Mouse (Mus musculus) hindbrain, embryonic 13.5 days (tissue): ENCODE measurements at regions not wholly inside any gene's neighbourhood (a gene's known extent, or its start where the extent isn't known, plus 50 kb on each side); places are given as distances from the start of the nearest gene placed in this dataset.
"Not testable (repeated sequence)": the region's sequence is repeated elsewhere in the genome, so short reads cannot be mapped to it uniquely, and the experiment has no call there.

Experiments
- ATAC-seq: fragments of 200-750 bp; cut with Nextera tagmentation; 2 replicates; pipeline ENCODE4 v1.8.0; 2017; ENCODE audit warnings: moderate TSS enrichment; ENCODE audit not compliant: low FRiP score
- H3K27ac ChIP-seq: fragments of 300-500 bp; sonication (generic); 2 replicates; pipeline ENCODE4 v1.5.1; 2015; ENCODE audit warnings: inconsistent platforms, mild to moderate bottlenecking, moderate library complexity
- H3K27me3 ChIP-seq: fragments of 300-500 bp; sonication (generic); 2 replicates; pipeline ENCODE4 v1.6.1; 2015; ENCODE audit warnings: mild to moderate bottlenecking, inconsistent platforms
- H3K36me3 ChIP-seq: fragments of 300-500 bp; sonication (generic); 2 replicates; pipeline ENCODE4 v1.6.1; 2015; ENCODE audit warnings: mild to moderate bottlenecking, inconsistent platforms
- H3K4me1 ChIP-seq: fragments of 300-500 bp; sonication (generic); replicated peaks from 2 replicates; pipeline ENCODE4 v1.6.1; 2015; ENCODE audit warnings: inconsistent platforms
- H3K4me2 ChIP-seq: fragments of 300-500 bp; sonication (generic); 2 replicates; pipeline ENCODE4 v1.6.1; 2015; ENCODE audit warnings: inconsistent platforms, mild to moderate bottlenecking, moderate library complexity
- H3K4me3 ChIP-seq: fragments of 300-500 bp; sonication (generic); 2 replicates; pipeline ENCODE4 v1.5.1; 2015; ENCODE audit warnings: mild to moderate bottlenecking, inconsistent platforms
- H3K9ac ChIP-seq: fragments of 300-500 bp; sonication (generic); 2 replicates; pipeline ENCODE4 v1.6.1; 2015; ENCODE audit warnings: mild to moderate bottlenecking, inconsistent platforms
- H3K9me3 ChIP-seq: fragments of 300-500 bp; sonication (generic); 2 replicates; pipeline ENCODE4 v1.6.1; 2016; ENCODE audit warnings: inconsistent platforms
- WGBS: fragments of 180-500 bp; shearing (Covaris S2); methylation state at CpG from one replicate; pipeline ENCODE4 v1.1.7; 2015; 5-methylcytosine and 5-hydroxymethylcytosine counted together

DNA sequence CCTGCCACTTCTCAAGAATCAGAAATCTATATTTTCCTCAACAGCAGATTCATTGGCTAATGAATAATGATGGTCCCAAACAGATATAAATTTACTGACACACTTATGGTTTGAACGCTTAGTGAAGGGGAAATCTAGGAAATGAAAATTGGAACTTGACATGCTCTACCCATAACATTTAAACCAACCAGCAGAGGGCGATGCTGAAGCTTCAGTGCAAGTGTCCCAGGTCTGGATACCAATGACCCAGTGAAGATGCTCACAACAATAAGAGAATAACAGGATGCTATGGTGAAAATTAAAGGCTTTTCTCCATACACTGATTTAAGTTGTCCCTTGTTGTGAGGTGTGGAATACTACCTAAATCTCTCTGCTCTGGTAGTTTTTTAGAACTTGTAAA is 236.0 kb upstream of the Rorb start:
- H3K36me3 ChIP-seq, result no peaks in the 10 kb centered on the region
- peaks cover 8% of the 10 kb centered on the region; the same call in 1 of the 2 replicates for H3K4me1 ChIP-seq
- H3K9me3 ChIP-seq, result no peaks in the 10 kb centered on the region
- no peak overlapping the region for H3K9ac ChIP-seq
- no peaks in the 10 kb centered on the region for H3K27me3 ChIP-seq
- ATAC-seq, result no peak
- no peak overlapping the region for H3K4me3 ChIP-seq
- H3K4me2 ChIP-seq, result no peak overlapping the region
- H3K27ac ChIP-seq, result no peak overlapping the region
- 48% methylated on average over 2 of the region's 2 CpGs for WGBS

DNA sequence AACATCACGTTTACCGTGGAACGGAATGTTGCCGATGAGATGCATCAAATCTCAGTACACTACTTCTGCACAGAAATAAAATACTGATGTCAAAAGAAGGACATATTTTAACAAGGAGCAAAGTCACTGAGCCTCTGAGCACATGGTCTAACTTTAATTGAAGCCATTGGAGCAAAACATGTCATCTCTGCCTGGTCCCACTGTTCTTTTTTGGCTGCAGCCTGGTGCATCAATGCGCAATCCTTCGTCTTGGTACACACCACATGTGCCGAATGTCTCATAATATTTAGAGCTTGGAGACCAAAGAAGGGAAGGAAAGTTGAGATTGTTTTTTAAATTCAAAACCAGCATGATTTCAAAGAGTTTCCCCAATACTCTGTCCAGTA is 233.4 kb upstream of the Rorb start:
- Histone ChIP-seq H3K9me3 (no peaks in the 10 kb centered on the region), H3K27me3 (no peaks in the 10 kb centered on the region), H3K4me1 (peaks cover 8% of the 10 kb centered on the region; the same call in 1 of the 2 replicates), H3K36me3 (no peaks in the 10 kb centered on the region), H3K4me3 (no peak overlapping the region), H3K27ac (no peak overlapping the region), H3K4me2 (peak overlapping the region; percentile 11; the same call in 1 of the 2 replicates), H3K9ac (no peak overlapping the region)
- WGBS, result 67% methylated on average over 7 of the region's 7 CpGs
- peak; percentile 46 for ATAC-seq

DNA sequence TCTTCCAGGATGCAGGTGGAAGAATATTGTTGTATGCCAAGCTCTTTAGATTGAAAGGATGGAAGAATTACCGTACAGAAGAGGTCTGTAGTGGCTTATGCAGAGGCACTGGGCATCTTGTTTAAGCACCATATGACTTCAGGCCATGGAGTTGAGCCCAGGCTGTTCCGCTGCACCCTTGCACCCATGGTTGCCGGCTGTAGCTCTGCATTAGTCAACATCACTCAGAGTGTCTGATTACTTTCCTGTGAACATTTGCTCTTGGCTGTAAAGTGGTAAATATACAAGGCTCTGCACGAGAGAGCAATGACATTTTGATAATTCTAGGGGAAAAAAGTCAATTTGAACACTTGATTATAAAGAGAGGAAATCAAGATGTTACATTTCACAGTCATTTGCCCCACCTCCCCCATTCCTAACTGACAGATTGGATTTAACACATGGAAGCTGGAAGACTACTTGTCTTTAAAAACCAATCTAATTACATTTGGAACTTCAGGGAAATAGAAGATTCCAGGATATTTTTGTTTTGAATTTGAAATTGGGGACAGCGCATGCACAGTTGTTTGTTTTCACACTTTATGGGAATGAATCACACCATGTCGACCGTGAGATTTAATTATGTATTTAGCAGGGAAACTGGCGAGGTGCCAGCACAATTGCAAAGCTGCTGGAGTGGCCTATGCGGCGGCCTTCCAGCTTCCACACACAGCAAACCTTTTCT is 232.9 kb upstream of the Rorb start:
- H3K36me3 ChIP-seq, result no peaks in the 10 kb centered on the region
- H3K27me3 ChIP-seq, result no peaks in the 10 kb centered on the region
- peak; percentile 88 for ATAC-seq
- peaks cover 8% of the 10 kb centered on the region; the same call in 1 of the 2 replicates for H3K4me1 ChIP-seq
- H3K9me3 ChIP-seq, result no peaks in the 10 kb centered on the region
- H3K4me3 ChIP-seq, result no peak overlapping the region
- 46% methylated on average over 10 of the region's 10 CpGs for WGBS
- no peak overlapping the region for H3K9ac ChIP-seq
- peak overlapping the region; percentile 11; the same call in 1 of the 2 replicates for H3K4me2 ChIP-seq
- H3K27ac ChIP-seq, result no peak overlapping the region

DNA sequence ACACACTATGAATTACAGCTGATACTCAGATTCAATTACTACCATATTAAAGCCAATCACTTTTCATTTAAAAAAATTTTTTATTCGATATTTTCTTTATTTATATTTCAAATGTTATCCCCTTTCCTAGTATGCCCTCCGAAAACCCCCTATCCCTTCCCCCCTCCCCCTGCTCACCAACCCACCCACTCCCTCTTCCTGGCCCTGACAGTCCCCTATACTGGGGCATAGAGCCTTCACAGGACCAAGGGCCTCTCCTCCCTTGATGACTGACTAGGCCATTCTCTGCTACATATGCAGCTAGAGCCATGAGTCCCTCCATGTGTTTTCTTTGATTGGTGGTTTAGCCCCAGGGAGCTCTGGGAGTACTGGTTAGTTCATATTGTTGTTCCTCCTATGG is 196.1 kb upstream of the Rorb start:
- H3K4me1 ChIP-seq, H3K27ac ChIP-seq, H3K4me3 ChIP-seq, H3K4me2 ChIP-seq, H3K9ac ChIP-seq, H3K36me3 ChIP-seq, H3K9me3 ChIP-seq, H3K27me3 ChIP-seq, ATAC-seq: not testable (repeated sequence)
- 88% methylated on average over 2 of the region's 2 CpGs for WGBS

DNA sequence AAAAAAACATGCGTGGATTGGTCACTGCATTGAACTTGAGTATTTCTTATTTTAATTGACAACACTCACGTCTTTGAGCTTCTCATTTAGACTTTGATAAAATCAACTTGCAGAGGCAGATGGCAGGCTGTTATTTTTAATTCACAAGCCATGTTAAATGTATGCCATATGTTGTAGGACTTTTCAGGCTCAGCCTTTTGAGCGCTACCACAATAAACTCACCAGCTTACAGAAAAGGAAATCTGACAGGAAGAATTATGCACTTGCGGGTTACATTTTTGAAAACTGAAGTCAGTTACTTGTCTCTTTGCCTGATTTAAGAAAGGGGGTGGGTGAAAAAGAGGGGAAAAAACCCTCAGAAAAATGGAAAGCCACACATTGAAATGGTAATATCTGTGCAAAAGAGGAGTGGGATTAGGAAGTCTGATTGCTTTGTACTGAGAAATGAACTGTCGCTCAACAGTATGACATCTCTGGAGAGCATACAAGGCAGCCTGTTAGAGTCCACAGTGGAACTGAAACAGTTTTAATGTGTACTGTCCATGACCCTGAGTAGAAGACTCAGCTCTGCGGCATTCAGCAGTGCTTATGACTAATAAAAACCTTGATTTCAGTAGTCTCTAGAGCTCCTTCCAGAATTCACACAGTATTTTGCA is 195.6 kb upstream of the Rorb start:
- Histone ChIP-seq H3K27ac (no peak overlapping the region), H3K36me3 (no peaks in the 10 kb centered on the region), H3K4me3 (no peak overlapping the region), H3K4me2 (no peak overlapping the region), H3K27me3 (no peaks in the 10 kb centered on the region), H3K9ac (no peak overlapping the region), H3K9me3 (no peaks in the 10 kb centered on the region), H3K4me1 (no peaks in the 10 kb centered on the region)
- ATAC-seq, result no peak
- WGBS, result 69% methylated on average over 6 of the region's 6 CpGs

DNA sequence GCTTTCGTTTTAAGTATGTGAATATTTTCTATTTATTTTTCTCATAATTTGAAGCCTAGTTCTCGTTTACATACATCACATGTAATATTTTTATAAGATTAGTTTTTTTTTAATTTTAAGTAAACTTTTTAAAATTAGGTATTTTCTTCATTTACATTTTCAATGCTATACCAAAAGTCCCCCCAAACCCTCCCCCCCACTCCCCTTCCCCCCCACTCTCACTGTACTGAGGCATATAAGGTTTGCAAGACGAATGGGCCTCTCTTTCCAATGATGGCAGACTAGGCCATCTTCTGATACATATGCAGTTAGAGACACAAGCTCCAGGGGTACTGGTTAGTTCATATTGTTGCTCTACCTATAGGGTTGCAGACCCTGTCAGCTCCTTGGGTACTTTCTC is 174.9 kb upstream of the Rorb start:
- not testable (repeated sequence) for H3K27me3 ChIP-seq, H3K4me1 ChIP-seq, H3K9ac ChIP-seq, H3K4me3 ChIP-seq, H3K4me2 ChIP-seq, H3K36me3 ChIP-seq, H3K9me3 ChIP-seq, H3K27ac ChIP-seq
- ATAC-seq, result 0 out of 2 replicates have a peak, but pooled peaks have one; percentile 73
- WGBS, result 96% methylated on average over 3 of the region's 3 CpGs

DNA sequence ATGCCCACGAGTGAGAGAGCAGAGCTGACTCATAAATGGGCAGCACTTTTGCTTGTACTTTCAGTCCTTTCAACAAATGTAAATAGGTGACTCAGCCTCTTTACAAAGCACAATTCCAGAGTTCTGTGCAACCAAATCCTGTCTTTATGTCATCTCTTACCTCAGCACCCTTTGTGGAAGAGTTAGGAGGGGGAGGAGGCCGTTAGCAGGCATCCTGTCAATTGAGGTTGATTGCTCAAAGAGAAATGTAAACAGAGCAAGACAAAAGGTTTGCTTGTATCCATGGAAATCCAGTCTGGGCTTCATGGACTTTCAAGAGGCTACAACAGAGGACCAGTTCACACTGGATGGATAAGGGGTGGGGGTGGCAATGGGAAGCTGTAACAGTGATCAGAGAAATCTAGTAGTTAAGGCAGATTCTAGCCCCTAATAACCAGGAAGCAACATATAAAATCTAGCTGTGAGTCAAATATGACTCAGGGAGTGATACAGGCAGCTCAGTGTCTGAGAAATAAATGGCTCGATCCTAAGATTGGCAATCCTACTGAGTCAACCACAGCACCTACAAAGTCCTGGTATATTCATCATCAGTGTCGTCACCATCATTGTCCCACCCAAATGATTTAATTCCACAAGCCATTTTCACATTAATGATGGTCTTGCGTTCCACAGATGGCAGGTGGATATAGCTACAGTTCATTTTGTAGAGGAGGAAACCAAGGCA is 136.0 kb upstream of the Rorb start:
- 56% methylated on average over 5 of the region's 5 CpGs for WGBS
- no peak overlapping the region for H3K9ac ChIP-seq
- no peak overlapping the region for H3K4me2 ChIP-seq
- no peaks in the 10 kb centered on the region for H3K27me3 ChIP-seq
- H3K27ac ChIP-seq, result no peak overlapping the region
- no peak overlapping the region for H3K4me3 ChIP-seq
- peak; percentile 75 for ATAC-seq
- no peaks in the 10 kb centered on the region; the same call in 1 of the 2 replicates for H3K4me1 ChIP-seq
- no peaks in the 10 kb centered on the region for H3K9me3 ChIP-seq
- H3K36me3 ChIP-seq, result no peaks in the 10 kb centered on the region

DNA sequence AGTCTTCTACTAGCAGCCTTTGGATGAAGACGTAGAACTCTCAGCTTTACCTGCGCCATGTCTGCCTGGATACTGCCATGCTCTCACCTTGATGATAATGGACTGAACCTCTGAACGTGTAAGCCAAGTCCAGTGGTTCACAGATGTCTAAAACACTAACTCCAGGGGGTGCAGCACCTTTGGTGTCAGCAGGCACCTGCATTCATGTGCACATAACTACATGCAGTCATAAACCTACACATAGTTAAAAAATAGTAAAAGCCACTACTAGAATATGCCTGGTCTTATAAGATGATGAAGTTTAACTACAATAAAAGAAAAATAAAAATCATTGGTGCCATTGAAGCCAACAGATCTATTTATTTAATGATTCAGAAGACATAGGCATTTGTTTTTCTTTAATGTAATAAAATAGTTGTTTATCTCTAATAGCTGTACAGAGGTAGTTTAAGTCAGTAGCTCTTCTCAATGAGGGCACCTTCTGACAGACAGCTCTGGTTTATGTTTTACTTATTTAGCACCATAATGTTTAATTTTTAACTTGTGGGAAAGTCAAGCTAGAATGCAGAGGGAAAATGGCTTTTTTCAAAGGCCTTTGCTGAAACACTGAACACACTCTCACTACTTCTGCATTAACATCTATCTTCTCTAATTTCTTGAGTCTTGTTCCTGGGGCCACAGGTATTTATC is 118.5 kb upstream of the Rorb start:
- H3K4me1 ChIP-seq, result no peaks in the 10 kb centered on the region
- H3K27me3 ChIP-seq, result no peaks in the 10 kb centered on the region
- no peak overlapping the region for H3K4me3 ChIP-seq
- no peak overlapping the region for H3K27ac ChIP-seq
- no peak overlapping the region for H3K4me2 ChIP-seq
- H3K9me3 ChIP-seq, result no peaks in the 10 kb centered on the region
- no peaks in the 10 kb centered on the region for H3K36me3 ChIP-seq
- ATAC-seq, result no peak
- WGBS, result 86% methylated on average over 3 of the region's 3 CpGs
- no peak overlapping the region for H3K9ac ChIP-seq

DNA sequence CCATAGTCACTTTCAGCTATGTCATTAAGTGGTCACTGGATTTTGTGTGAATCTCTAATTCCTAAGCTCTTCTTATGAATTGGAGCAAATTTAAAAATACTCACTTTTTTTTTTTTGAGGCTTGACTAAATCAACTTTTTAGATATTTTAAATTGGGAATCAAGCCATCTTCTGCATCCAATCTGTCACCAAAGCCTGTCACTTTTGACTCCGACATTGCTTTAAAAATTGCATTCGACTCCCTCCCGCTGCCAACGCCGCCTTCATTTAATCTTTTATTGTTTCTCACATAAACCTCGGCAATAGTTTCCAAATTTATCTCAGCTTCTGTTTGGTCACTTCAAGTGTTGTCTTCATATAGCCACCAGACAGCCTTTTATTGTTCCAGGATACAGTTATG is 109.8 kb upstream of the Rorb start:
- Histone ChIP-seq H3K4me3 (no peak overlapping the region), H3K27me3 (no peaks in the 10 kb centered on the region), H3K36me3 (no peaks in the 10 kb centered on the region), H3K27ac (no peak overlapping the region), H3K4me2 (no peak overlapping the region), H3K4me1 (no peaks in the 10 kb centered on the region), H3K9me3 (no peaks in the 10 kb centered on the region), H3K9ac (no peak overlapping the region)
- no peak for ATAC-seq
- WGBS, result 95% methylated on average over 6 of the region's 6 CpGs

DNA sequence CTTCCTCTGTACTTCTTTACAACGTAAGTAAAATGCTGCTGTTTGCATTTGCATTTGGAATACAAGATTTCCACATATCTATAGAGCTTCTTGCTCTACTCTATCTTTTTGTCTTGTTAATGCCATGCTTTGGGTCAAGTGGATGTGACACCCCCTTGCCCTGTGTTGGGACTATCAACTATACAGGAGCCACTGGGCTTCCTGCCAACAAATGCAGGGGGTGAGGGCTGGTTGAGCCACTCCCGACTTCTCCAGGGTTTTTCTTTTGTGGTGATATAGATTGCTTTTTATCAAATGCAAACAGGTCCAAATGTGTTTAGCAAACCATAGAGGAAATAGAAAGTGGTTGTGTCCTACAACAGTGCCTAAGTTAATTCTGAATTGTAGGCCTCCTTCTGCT is 108.4 kb upstream of the Rorb start:
- H3K4me2 ChIP-seq, result no peak overlapping the region
- no peaks in the 10 kb centered on the region for H3K36me3 ChIP-seq
- H3K27me3 ChIP-seq, result no peaks in the 10 kb centered on the region
- WGBS, result 68% methylated on average over 2 of the region's 2 CpGs
- H3K4me1 ChIP-seq, result no peaks in the 10 kb centered on the region
- no peak for ATAC-seq
- no peak overlapping the region for H3K4me3 ChIP-seq
- no peaks in the 10 kb centered on the region for H3K9me3 ChIP-seq
- H3K9ac ChIP-seq, result no peak overlapping the region
- no peak overlapping the region for H3K27ac ChIP-seq

DNA sequence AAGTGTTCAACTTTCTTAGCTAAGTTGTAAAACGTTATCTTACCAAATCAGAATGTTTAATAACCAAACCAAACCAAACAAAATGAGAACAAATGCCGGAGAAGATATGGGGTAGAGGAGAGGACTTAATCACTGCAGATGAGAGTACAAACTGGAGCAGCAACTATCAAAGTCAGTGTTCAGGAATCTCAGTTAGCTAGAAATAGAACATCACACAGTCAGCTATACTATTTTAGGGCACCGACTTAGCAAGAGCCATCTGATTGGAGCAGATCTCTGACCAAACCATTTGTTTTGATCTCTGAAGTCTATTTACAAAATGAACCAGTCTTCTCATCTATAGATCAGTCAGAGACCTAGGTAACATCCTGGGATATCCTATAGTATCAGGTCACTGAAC is 107.7 kb upstream of the Rorb start:
- Histone ChIP-seq H3K9ac (no peak overlapping the region), H3K36me3 (no peaks in the 10 kb centered on the region), H3K4me1 (no peaks in the 10 kb centered on the region), H3K9me3 (no peaks in the 10 kb centered on the region), H3K4me3 (no peak overlapping the region), H3K27me3 (no peaks in the 10 kb centered on the region), H3K27ac (no peak overlapping the region), H3K4me2 (no peak overlapping the region)
- no peak for ATAC-seq
- 87% methylated on average over 3 of the region's 3 CpGs for WGBS

DNA sequence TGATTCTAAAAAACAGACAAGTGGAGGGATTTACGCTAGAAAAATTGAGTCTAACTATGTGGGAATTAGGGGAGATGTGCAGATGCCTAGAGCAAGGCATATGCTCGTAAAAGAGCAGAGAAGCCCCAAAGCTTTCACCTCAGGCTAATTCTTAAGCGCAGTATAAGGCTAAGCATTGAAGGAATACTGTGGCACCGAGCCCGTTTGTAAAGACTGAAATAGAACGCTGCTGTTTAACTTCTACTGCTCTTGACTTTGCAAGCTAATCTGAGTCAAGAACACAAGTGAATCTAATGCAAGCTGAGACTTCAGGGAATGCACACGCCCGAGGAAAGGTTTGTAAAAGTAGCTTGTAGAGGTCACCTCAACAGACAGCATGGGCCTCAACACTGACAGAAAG is 88.5 kb upstream of the Rorb start:
- H3K36me3 ChIP-seq, result no peaks in the 10 kb centered on the region
- H3K9me3 ChIP-seq, result peaks cover 3% of the 10 kb centered on the region; the same call in 1 of the 2 replicates
- 84% methylated on average over 8 of the region's 8 CpGs for WGBS
- H3K4me1 ChIP-seq, result 0 out of 2 replicates have a peak, but pooled peaks cover 2% of the 10 kb centered on the region
- H3K9ac ChIP-seq, result no peak overlapping the region
- H3K27ac ChIP-seq, result no peak overlapping the region
- H3K27me3 ChIP-seq, result no peaks in the 10 kb centered on the region
- no peak for ATAC-seq
- no peak overlapping the region for H3K4me2 ChIP-seq
- no peak overlapping the region for H3K4me3 ChIP-seq
